Mouse (Mus musculus) liver, postnatal 0 days (tissue): ENCODE results near the gene Wdr91.

Experiments used
- CTCF ChIP-seq: sonication (generic); IDR thresholded peaks from 2 replicates; pipeline ENCODE4 v1.5.1; 2016; ENCODE audit warnings: antibody characterized with exemption, low read depth
- EP300 ChIP-seq: IDR thresholded peaks from 2 replicates; pipeline ENCODE4 v1.6.1; 2016; ENCODE audit warnings: antibody characterized with exemption, low read depth, mild to moderate bottlenecking

- no peak for TF ChIP-seq CTCF
- TF ChIP-seq EP300: no peak
Observed at GRCm38 (mm10) chr6:34868507-34869217, 42.0 kb downstream of the Wdr91 start.
